Mouse (Mus musculus) forebrain, embryonic 11.5 days (tissue): ENCODE measurements around the gene Jmjd6. TPM values are rescaled to one million over a fixed set of nuclear protein-coding genes. Genes with fewer than 3 reads are reported as not detected.

Source experiments
- ATAC-seq: fragments of 200-750 bp; cut with Nextera tagmentation; replicated peaks from 2 replicates; pipeline ENCODE4 v1.8.0; 2017; ENCODE audit warnings: moderate TSS enrichment; ENCODE audit not compliant: low FRiP score
- DNase-seq: peaks from one replicate; pipeline ENCODE4 v3.0.0-alpha.2; 2017; ENCODE audit warnings: low spot score
- H3K27ac ChIP-seq: fragments of 300-500 bp; sonication (generic); 2 replicates; pipeline ENCODE4 v1.5.1; 2014; ENCODE audit warnings: low read depth, low read length
- H3K27me3 ChIP-seq: fragments of 300-500 bp; sonication (generic); 2 replicates; pipeline ENCODE4 v1.6.1; 2014; ENCODE audit warnings: mild to moderate bottlenecking, low read length, mixed read lengths; ENCODE audit not compliant: control insufficient read depth, insufficient read depth
- H3K36me3 ChIP-seq: fragments of 300-500 bp; sonication (generic); 2 replicates; pipeline ENCODE4 v1.6.1; 2014; ENCODE audit warnings: mild to moderate bottlenecking, low read length, moderate library complexity, mixed read lengths; ENCODE audit not compliant: control insufficient read depth, insufficient read depth
- H3K4me1 ChIP-seq: fragments of 300-500 bp; sonication (generic); replicated peaks from 2 replicates; pipeline ENCODE4 v1.6.1; 2014; ENCODE audit warnings: low read length, mixed read lengths; ENCODE audit not compliant: control insufficient read depth, insufficient read depth
- H3K4me2 ChIP-seq: fragments of 300-500 bp; sonication (generic); 2 replicates; pipeline ENCODE4 v1.6.1; 2014; ENCODE audit warnings: low read depth, mild to moderate bottlenecking, low read length, moderate library complexity, mixed read lengths; ENCODE audit not compliant: severe bottlenecking
- H3K4me3 ChIP-seq: fragments of 300-500 bp; sonication (generic); 2 replicates; pipeline ENCODE4 v1.5.1; 2014; ENCODE audit warnings: low read depth, low read length
- H3K9ac ChIP-seq: fragments of 300-500 bp; sonication (generic); 2 replicates; pipeline ENCODE4 v1.6.1; 2014; ENCODE audit warnings: low read length
- H3K9me3 ChIP-seq: fragments of 300-500 bp; sonication (generic); 2 replicates; pipeline ENCODE4 v1.6.1; 2016; ENCODE audit warnings: low read length, mixed read lengths; ENCODE audit not compliant: control insufficient read depth
- WGBS: fragments of 180-500 bp; shearing (Covaris S2); extraction: QIAGEN DNeasy Blood & Tissue Kit; methylation state at CpG from one replicate; pipeline ENCODE4 v1.1.7; 2014; 5-methylcytosine and 5-hydroxymethylcytosine counted together
- polyA plus RNA-seq: library from polyadenylated mRNA; unstranded; fragments of >200 nt; fragmentation: Nextera tagmentation; extraction: Ambion mirVana; gene quantifications from 2 replicates; pipeline ENCODE4 v1.2.1, GENCODE M21; 2014

The Jmjd6 gene
- polyA plus RNA-seq: 86.8 and 99.5 TPM in 2 replicates

- Histone ChIP-seq H3K36me3 (peaks cover 3% of the 10 kb centered on the region), H3K4me2 (peak within 1 kb of the TSS; percentile 78), H3K4me3 (peak within 1 kb of the TSS; percentile 81), H3K9ac (peak within 1 kb of the TSS; percentile 92), H3K27me3 (no peaks in the 10 kb centered on the region), H3K9me3 (no peaks in the 10 kb centered on the region), H3K27ac (peak within 1 kb of the TSS; percentile 96), H3K4me1 (peaks cover 8% of the 10 kb centered on the region)
- peak; percentile 94 for ATAC-seq
- under 1% methylated on average over 72 of the region's 72 CpGs for WGBS
- peak; percentile 98 for DNase-seq
Measured at GRCm38 (mm10) chr11:116843261-116844233, at the start of gene Jmjd6, which contains the start of gene Mettl23. Gene Jmjd6 (minus strand): TSS chr11:116843449. Gene Mettl23 (plus strand): TSS chr11:116843278.

- Histone ChIP-seq H3K4me3 (no peak overlapping the region), H3K27me3 (no peaks in the 10 kb centered on the region), H3K9me3 (no peaks in the 10 kb centered on the region; the same call in 1 of the 2 replicates), H3K27ac (no peak overlapping the region), H3K36me3 (no peaks in the 10 kb centered on the region), H3K9ac (no peak overlapping the region), H3K4me2 (no peak overlapping the region), H3K4me1 (no peaks in the 10 kb centered on the region)
- ATAC-seq: no peak
- WGBS: 62% methylated on average over 5 of the region's 5 CpGs
- DNase-seq: no peak
Measured at GRCm38 (mm10) chr11:116887136-116887535, 43.9 kb upstream of the Jmjd6 start.

GRCm38 (mm10) chr11:116885275-116886151, 42.3 kb upstream of the Jmjd6 start:
- no peak for ATAC-seq
- no peak overlapping the region for H3K9ac ChIP-seq

GRCm38 (mm10) chr11:116884061-116884460, 40.8 kb upstream of the Jmjd6 start:
- DNase-seq (no peak), ATAC-seq (no peak)
- Histone ChIP-seq H3K27me3 (no peaks in the 10 kb centered on the region), H3K9me3 (no peaks in the 10 kb centered on the region), H3K9ac (no peak overlapping the region), H3K4me3 (no peak overlapping the region), H3K4me1 (no peaks in the 10 kb centered on the region), H3K4me2 (no peak overlapping the region), H3K27ac (no peak overlapping the region), H3K36me3 (no peaks in the 10 kb centered on the region)
- WGBS: 86% methylated on average over 6 of the region's 6 CpGs

More at GRCm38 (mm10) chr11:116885275-116886151, 42.3 kb upstream of the Jmjd6 start:
- Histone ChIP-seq H3K4me3 (no peak overlapping the region), H3K27ac (no peak overlapping the region), H3K4me2 (peak overlapping the region; percentile 26; the same call in 1 of the 2 replicates), H3K27me3 (no peaks in the 10 kb centered on the region), H3K36me3 (no peaks in the 10 kb centered on the region), H3K4me1 (no peaks in the 10 kb centered on the region), H3K9me3 (no peaks in the 10 kb centered on the region)
- WGBS: 4% methylated on average over 27 of the region's 28 CpGs
- peak; percentile 90 for DNase-seq

GRCm38 (mm10) chr11:116882446-116882845, 39.2 kb upstream of the Jmjd6 start:
- ATAC-seq: no peak
- Histone ChIP-seq H3K4me1 (no peaks in the 10 kb centered on the region), H3K27me3 (no peaks in the 10 kb centered on the region), H3K9ac (no peak overlapping the region), H3K27ac (no peak overlapping the region), H3K4me2 (no peak overlapping the region), H3K9me3 (no peaks in the 10 kb centered on the region), H3K4me3 (no peak overlapping the region), H3K36me3 (no peaks in the 10 kb centered on the region)
- no peak for DNase-seq
- WGBS: 78% methylated on average over 10 of the region's 10 CpGs

GRCm38 (mm10) chr11:116881440-116881839, 38.2 kb upstream of the Jmjd6 start:
- Histone ChIP-seq H3K36me3 (no peaks in the 10 kb centered on the region), H3K27ac (no peak overlapping the region), H3K4me1 (no peaks in the 10 kb centered on the region), H3K4me2 (no peak overlapping the region), H3K9ac (no peak overlapping the region), H3K9me3 (no peaks in the 10 kb centered on the region), H3K4me3 (no peak overlapping the region), H3K27me3 (no peaks in the 10 kb centered on the region)
- DNase-seq: no peak
- WGBS: 71% methylated on average over 5 of the region's 5 CpGs
- ATAC-seq: no peak

GRCm38 (mm10) chr11:116880839-116881238, 37.6 kb upstream of the Jmjd6 start:
- ATAC-seq: no peak
- Histone ChIP-seq H3K4me3 (no peak overlapping the region), H3K4me2 (no peak overlapping the region), H3K4me1 (no peaks in the 10 kb centered on the region), H3K9me3 (no peaks in the 10 kb centered on the region), H3K9ac (no peak overlapping the region), H3K27me3 (no peaks in the 10 kb centered on the region), H3K36me3 (no peaks in the 10 kb centered on the region), H3K27ac (no peak overlapping the region)
- 62% methylated on average over 7 of the region's 7 CpGs for WGBS
- no peak for DNase-seq

GRCm38 (mm10) chr11:116878454-116878853, 35.2 kb upstream of the Jmjd6 start:
- no peaks in the 10 kb centered on the region for H3K36me3 ChIP-seq
- H3K9ac ChIP-seq: no peak overlapping the region
- WGBS: 94% methylated on average over 8 of the region's 8 CpGs
- DNase-seq (no peak), ATAC-seq (no peak)
- no peak overlapping the region for H3K4me2 ChIP-seq
- no peaks in the 10 kb centered on the region for H3K27me3 ChIP-seq
- H3K9me3 ChIP-seq: no peaks in the 10 kb centered on the region
- no peak overlapping the region for H3K4me3 ChIP-seq
- no peak overlapping the region for H3K27ac ChIP-seq
- H3K4me1 ChIP-seq: no peaks in the 10 kb centered on the region
